Mouse (Mus musculus): ENCODE measurements at regions not wholly inside any gene's neighbourhood (a gene's known extent, or its start where the extent isn't known, plus 50 kb on each side); places are given as distances from the start of the nearest gene placed in this dataset.

DNA sequence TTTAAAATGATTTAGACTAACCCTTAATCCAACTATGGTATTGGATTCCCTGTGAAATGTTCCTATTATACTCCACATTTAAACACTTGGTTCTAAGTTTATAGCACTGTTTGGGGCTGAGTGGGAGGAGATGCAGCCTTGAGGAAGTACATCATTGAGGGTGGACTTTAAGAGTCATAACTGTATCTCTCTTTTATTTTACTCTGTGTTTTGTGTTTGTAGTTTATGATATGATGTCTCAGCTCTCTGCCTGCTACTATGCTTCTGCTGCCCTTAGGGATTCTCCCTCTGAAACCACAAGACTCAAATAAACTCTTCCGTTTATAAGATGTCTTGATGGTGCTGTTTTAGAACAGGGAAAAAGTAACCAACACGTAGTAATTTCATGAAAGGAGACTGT, 797.7 kb upstream of the Sel1l start:
- DNase-seq (ENCODE audit: low spot score in 2 of 2) = no peak

DNA sequence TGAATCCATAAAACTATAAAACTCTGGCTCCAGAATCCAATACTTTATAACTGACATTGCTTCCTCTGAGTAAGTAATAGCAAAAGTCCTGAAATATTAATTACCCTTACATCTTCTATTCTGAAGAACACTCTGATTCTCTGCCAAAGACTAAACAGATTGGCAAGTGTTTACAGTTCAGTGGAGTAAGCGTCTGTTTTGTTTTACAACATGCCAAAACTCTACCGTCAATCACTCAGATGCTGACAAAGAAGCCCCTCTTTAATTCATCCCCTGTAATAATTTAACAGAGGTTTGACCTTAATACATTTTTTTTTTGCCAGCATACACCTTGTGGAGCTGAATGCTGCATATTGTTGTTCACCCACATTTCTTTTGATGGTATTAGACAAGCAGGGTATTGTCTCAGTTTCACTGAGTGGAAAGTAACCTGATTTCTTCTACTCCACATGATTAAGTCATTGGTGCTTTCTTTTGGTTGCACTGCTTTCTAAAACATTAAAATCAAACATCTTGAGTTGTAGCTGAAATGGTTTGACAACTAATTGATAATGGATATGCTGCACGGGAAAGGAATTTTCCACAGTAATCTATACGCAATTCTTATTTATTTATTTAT, 796.2 kb upstream of the Sel1l start:
- DNase-seq (ENCODE audit: low spot score in 2 of 2) = no peak

DNA sequence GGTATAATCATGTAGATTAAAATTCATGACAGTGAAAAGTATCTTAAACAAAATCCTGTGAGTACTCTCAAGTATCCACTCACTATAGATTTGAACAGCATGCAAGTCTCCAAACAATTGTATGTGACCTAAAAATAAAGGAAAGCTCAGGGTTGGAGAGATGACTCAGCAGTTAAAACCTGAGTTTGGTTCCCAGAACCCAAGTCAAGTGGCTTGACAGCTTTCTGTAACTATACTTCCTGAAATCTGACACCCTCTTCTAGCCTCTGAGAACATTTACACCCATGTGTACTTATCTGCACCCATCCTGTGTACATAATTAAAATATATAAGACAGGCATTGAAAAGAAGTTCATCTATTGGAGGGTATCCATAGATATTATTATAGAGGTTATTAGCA, 770.2 kb upstream of the Sel1l start:
- no peak for DNase-seq (ENCODE audit: low spot score in 2 of 2)

DNA sequence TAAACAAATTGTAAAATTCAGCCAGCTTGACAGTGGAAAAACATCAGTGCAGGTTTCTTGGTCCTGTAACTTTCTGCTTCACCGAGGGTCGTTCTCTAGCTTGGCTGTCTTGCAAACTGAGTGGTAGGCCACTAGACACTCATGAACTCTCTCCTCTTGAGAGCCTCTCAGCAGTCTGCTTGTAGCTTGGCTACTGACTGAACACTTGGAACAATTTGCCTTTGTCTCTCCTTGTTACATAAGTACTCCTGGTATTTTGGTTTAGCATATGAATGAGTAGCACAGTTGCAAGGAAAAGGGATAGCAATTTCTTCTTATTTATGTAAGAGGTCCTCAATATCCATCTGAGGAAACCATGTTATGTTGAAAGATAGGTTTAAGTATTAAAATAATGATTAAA, 769.6 kb upstream of the Sel1l start:
- DNase-seq (ENCODE audit: low spot score in 2 of 2) = no peak

DNA sequence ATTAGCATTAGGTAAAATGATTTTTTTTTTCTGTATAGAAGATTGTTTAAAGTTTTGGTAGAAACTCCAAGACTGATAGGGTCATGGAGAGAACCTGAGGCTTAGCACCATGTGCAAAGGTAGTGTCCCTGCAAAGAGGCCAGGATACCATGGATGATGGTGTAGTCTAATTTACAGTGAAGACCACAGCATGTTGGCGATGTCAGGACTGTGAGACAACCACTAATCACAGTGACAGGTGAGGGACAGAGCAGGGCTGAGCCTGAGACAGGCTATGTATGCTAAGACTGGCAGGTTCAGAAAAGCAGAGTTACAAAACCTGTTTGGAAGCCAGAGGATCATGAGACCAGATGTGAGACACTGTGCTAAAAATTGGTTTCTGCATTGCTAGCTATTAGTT, 752.7 kb upstream of the Sel1l start:
- DNase-seq (ENCODE audit: low spot score in 2 of 2) = no peak

DNA sequence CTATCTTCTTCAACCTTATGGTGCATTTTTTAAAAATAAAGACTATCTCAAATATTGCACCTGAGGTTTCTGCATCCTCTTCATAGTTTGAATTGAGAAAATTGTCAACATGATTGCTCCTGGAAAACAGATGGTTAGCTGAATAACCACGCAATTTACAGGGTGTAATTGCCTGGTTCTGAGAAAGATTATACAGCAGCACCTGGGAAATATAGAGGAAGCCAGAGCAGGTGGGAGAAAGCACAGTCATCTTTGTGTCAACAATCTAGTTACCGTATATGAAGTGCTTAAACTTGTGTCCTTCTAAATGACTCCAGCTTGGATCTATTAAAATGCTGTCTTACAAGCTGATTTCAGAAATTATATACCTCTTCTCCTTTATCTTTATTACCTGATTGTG, 740.8 kb upstream of the Sel1l start:
- DNase-seq (ENCODE audit: low spot score in 2 of 2) = no peak

DNA sequence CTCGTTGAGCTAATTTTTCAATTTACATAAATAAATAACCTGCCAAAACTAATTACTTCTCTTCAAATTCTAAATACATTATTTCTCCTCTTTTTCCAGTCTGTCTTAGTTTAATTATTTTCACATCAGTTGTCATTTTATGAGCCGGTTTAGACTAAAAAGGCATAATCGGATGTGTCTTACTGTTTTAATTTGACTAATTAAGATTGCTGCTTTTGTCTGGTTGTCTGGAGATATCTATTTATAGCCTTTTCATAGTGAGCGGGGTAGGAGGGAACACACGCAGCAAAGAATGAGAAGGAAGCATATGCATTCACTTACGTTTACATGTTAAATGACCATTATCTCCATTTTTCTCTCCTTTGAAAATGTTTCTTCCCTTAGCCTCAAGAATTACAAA, 740.3 kb upstream of the Sel1l start:
- no peak for DNase-seq (ENCODE audit: low spot score in 2 of 2)

DNA sequence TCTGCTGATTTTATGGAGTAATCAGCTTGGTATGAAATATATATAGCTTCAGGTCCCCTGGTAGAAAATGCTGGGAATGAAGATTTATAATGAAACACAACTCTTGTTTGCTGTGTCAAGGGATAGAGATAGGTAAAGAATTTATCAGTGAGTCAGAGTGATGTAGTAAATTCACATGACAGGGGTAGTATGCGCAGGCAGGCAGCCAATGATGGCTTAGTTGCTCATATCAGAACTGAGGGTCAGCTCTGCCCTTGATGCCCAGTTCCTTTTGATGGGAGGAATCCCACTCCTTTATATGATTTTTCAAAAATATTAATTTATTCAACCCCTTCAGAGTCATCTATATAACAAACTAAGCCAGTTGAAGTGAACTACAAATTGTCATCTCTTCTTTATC, 729.6 kb upstream of the Sel1l start:
- no peak for DNase-seq (ENCODE audit: low spot score in 2 of 2)

Measured in cerebellum, postnatal 4 days (tissue).